Mouse (Mus musculus): ENCODE results near the gene Tulp2.
"Not testable (repeated sequence)": the region's sequence is repeated elsewhere in the genome, so short reads cannot be mapped to it uniquely, and the experiment has no call there.

The Tulp2 gene

DNA sequence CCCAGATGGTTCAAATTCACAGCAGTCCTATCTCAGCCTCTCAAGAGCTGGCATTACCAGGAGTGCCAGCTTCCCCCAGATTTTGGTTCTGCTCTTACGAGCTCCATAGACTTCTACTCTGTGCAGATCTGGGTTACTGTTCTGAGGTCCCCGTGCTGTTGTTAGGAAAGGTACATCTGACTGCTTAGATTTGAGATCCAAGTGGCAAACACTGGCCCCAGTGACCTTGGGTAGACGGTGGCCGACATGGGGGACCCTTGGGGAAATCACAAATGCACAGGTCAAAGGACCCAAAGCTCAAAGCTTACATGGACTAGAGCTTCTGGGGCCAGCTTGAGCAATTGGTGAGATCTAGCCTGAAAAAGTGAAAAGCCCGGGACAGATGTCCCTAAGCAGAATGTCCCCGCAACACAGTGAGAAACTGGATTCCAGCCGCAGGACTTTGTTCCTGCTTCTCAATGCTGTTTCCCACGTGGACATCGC lies 24.9 kb upstream of the Tulp2 start:
- H3K27me3 ChIP-seq (ENCODE audit: insufficient read depth, low read length) = no peaks in the 10 kb centered on the region
- no peaks in the 10 kb centered on the region for H3K9me3 ChIP-seq (ENCODE audit: low read length)
- TF ChIP-seq CTCF (conservative IDR thresholded peaks at IDR 0.05; ENCODE audit: low read length) (no peak), NANOG (IDR thresholded peaks at IDR 0.05; ENCODE audit: borderline replicate concordance, low read length) (no peak), POU5F1 (IDR thresholded peaks at IDR 0.05; ENCODE audit: borderline replicate concordance, low read length) (no peak)
- H3K4me3 ChIP-seq (replicated peaks; ENCODE audit: low read length) = peak overlapping the region; percentile 96
- H3K36me3 ChIP-seq (ENCODE audit: insufficient read depth, low read length) = peaks cover 80% of the 10 kb centered on the region
- H3K4me1 ChIP-seq (replicated peaks; ENCODE audit: low read depth, low read length) = peaks cover 53% of the 10 kb centered on the region

DNA sequence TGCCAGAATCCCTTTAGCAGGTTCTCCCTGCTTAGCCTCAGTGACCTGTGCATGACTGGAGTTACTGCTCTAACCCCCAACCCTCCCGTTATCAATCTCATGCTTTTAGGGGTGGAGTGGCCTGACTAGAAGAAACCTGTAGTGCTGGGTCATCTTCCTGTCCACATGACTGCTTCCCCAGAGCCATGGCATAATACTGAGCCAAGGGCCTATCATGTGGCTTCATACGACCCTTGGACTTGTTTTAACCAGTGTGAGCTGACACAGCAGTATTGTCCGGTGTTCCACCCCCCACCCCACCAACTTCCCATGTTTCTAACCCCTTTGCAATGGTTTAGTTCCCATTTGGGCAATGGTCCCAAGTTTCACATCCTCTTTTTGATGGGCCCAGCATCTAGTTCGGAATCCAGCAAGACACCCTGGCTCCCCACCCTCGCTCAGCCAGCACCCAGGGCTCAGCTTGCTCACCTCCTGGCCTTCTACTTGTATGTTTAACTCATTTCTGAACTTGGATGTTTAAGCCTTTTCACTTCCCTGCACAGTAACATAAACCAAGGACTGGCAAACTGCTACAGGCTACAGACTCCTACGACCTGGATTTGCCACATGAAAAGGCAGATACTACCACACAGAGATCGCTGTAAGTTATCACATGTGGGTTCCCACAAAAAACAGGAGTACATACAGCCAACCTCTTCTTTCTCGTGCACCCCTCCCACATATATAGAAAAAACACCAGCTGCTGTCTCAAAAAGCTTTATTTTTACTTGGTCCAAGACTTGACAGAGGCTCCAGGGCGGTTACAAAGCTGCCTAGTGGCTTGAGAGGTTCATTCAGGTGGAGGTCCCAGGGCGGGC lies 24.2 kb upstream of the Tulp2 start:
- no peaks in the 10 kb centered on the region for H3K9me3 ChIP-seq (ENCODE audit: low read length)
- H3K27me3 ChIP-seq (ENCODE audit: insufficient read depth, low read length) = no peaks in the 10 kb centered on the region
- peak overlapping the region; percentile 96 for H3K4me3 ChIP-seq (replicated peaks; ENCODE audit: low read length)
- H3K4me1 ChIP-seq (replicated peaks; ENCODE audit: low read depth, low read length) = peaks cover 53% of the 10 kb centered on the region
- peaks cover 78% of the 10 kb centered on the region for H3K36me3 ChIP-seq (ENCODE audit: insufficient read depth, low read length)
- TF ChIP-seq CTCF (conservative IDR thresholded peaks at IDR 0.05; ENCODE audit: low read length) = no peak

DNA sequence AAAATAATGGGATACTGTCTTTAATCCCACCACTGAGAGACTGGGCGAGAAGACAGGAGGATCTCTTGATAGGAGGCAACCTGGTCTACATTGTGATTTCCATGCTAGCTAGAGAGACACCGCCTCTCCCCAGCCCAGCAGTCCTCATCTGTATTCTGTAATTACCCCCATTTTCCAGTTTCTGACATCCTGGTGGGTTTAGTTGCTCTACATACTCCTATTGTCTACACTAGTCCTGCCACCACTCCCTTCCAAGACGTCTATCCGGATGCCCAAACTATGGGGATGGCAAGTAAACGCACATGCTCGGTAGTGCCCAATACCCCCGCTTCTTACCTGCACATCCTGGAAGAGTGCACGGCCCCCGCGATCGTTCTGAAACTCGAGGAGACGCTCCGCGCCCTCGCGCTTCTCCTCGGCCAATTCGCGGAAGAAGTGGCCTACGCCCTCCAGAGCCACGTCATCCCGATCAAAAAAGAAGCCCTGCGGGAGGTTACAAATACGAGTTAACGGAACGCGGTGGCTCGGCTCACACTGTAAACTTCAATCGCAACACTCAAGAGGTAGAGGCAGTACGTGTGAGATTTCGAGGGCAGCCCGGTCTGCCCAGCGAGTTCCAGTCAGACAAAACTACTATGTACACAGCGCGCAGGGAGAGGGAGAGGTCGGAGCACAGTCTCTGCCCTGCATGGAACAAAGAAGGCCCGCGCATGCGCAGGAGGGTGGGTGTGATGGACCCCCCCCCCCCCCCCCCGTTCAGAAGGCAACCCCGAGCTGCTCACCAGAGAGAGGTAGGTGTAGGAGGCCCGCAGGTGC lies 22.7 kb upstream of the Tulp2 start:
- Histone ChIP-seq H3K9me3 (ENCODE audit: low read length) (no peaks in the 10 kb centered on the region), H3K4me3 (replicated peaks; ENCODE audit: low read length) (peak overlapping the region; percentile 96), H3K27me3 (ENCODE audit: insufficient read depth, low read length) (no peaks in the 10 kb centered on the region), H3K4me1 (replicated peaks; ENCODE audit: low read depth, low read length) (peaks cover 67% of the 10 kb centered on the region), H3K36me3 (ENCODE audit: insufficient read depth, low read length) (peaks cover 81% of the 10 kb centered on the region)
- TF ChIP-seq CTCF (conservative IDR thresholded peaks at IDR 0.05; ENCODE audit: low read length) (no peak), POU5F1 (IDR thresholded peaks at IDR 0.05; ENCODE audit: borderline replicate concordance, low read length) (no peak), NANOG (IDR thresholded peaks at IDR 0.05; ENCODE audit: borderline replicate concordance, low read length) (no peak)

DNA sequence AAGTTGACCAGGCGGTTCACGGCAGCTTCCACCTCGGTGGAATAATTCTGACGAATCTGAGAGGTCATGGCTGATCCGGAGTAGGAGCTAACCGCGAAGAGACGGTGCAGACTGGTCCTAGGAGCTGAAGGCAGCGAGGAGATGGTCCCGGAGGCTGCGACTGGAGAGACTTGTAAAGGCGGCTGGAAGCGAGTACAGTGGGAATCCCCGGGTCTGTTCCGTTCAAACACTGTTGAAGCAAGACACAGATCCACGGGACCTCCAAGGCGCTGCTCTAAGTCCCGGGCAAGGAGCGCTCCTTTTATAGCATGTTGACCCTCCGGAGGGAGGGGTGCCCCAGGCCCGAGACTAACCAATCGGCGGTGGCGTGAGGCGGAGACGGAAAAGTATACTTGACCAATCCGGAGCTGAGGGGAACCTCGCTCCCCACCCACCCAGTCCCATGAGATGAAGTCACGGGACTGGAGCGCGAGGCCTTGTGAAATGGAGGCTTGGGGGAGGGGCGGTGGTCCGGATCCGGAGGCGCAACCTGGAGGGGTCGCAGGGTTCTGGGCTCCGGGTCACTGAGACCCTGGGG lies 22.0 kb upstream of the Tulp2 start, which contains the start of gene Ftl1:
Gene Ftl1 (minus strand): TSS at position 321 of the 577 bp plus-strand sequence.
- Histone ChIP-seq H3K36me3 (ENCODE audit: insufficient read depth, low read length) (peaks cover 83% of the 10 kb centered on the region), H3K4me1 (replicated peaks; ENCODE audit: low read depth, low read length) (peaks cover 69% of the 10 kb centered on the region), H3K4me3 (replicated peaks; ENCODE audit: low read length) (peak within 1 kb of the TSS; percentile 96)
- H3K9me3 ChIP-seq (ENCODE audit: low read length); H3K27me3 ChIP-seq (ENCODE audit: insufficient read depth, low read length): not testable (repeated sequence)

DNA sequence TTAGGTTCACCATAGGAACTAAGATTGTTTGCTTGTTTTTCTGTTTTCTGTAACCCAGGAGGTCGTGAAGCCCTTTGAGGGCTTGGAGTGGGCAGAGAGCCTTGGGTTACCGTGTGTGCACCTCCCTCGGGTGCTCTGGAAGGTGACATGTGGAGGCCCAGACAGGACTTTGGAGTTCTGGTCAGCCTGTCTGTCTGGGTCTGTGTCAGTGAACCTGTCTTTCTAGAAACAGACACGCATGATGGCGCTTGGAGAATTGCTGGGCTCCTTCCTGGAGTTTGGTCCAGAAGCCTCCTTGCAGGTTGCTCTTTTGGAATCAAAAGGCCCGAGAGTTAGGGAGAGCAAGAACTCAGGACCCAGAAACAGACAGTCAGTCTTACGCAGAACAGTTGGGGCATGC lies 21.3 kb upstream of the Tulp2 start:
- Histone ChIP-seq H3K4me1 (replicated peaks; ENCODE audit: low read depth, low read length) (peaks cover 69% of the 10 kb centered on the region), H3K4me3 (replicated peaks; ENCODE audit: low read length) (peak overlapping the region; percentile 76), H3K27me3 (ENCODE audit: insufficient read depth, low read length) (no peaks in the 10 kb centered on the region), H3K36me3 (ENCODE audit: insufficient read depth, low read length) (peaks cover 83% of the 10 kb centered on the region), H3K9me3 (ENCODE audit: low read length) (no peaks in the 10 kb centered on the region)
- TF ChIP-seq CTCF (conservative IDR thresholded peaks at IDR 0.05; ENCODE audit: low read length) (no peak), NANOG (IDR thresholded peaks at IDR 0.05; ENCODE audit: borderline replicate concordance, low read length) (no peak), POU5F1 (IDR thresholded peaks at IDR 0.05; ENCODE audit: borderline replicate concordance, low read length) (no peak)

DNA sequence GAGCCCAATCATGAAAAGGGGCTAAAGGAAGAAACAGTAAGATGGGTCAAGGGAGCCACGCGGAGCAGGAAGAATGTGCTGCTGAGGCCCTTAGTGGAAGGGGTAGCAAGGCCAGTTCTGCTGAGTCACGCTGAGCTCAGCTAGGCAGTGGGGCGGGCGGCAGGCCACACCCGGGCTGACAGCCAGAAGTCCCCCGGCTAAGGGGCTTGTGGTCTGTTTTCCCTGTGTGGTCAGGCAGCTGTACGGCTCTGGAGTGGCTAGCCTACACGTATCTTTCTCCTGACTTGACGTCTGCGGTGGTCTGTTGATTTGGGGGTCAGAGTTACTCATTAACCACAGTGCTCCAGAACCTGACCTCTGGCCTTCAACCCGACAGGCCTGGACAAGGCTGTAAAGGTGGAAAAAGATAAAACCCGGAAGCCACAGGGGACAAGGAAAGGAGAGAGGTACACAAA lies 20.8 kb upstream of the Tulp2 start:
- H3K4me3 ChIP-seq (replicated peaks; ENCODE audit: low read length) = peak overlapping the region; percentile 76
- no peaks in the 10 kb centered on the region for H3K27me3 ChIP-seq (ENCODE audit: insufficient read depth, low read length)
- peaks cover 67% of the 10 kb centered on the region for H3K4me1 ChIP-seq (replicated peaks; ENCODE audit: low read depth, low read length)
- peaks cover 83% of the 10 kb centered on the region for H3K36me3 ChIP-seq (ENCODE audit: insufficient read depth, low read length)
- TF ChIP-seq CTCF (conservative IDR thresholded peaks at IDR 0.05; ENCODE audit: low read length) = no peak
- no peak for TF ChIP-seq NANOG (IDR thresholded peaks at IDR 0.05; ENCODE audit: borderline replicate concordance, low read length)
- no peak for TF ChIP-seq POU5F1 (IDR thresholded peaks at IDR 0.05; ENCODE audit: borderline replicate concordance, low read length)
- no peaks in the 10 kb centered on the region for H3K9me3 ChIP-seq (ENCODE audit: low read length)

DNA sequence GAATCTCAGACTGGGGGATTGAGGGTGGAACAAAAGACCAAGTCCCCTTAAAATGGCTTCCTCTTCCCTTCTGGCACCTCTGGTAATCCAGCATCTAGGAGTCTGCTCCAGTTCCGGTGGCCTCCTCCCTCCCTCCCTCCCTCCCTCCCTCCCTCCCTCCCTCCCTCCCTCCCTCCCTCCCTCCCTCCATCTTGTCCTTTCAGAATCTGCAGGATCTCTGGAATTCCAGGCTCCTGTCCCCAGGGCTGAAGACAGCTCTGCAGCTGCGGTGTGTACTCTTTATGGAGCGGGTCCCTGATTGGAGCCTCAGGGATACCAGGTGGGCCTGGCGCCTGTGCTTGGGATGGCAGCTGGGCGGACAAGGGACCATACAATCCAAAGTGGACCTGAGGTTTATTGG lies 20.4 kb upstream of the Tulp2 start:
- peak overlapping the region; percentile 76 for H3K4me3 ChIP-seq (replicated peaks; ENCODE audit: low read length)
- H3K27me3 ChIP-seq (ENCODE audit: insufficient read depth, low read length) = no peaks in the 10 kb centered on the region
- H3K4me1 ChIP-seq (replicated peaks; ENCODE audit: low read depth, low read length) = peaks cover 62% of the 10 kb centered on the region
- H3K36me3 ChIP-seq (ENCODE audit: insufficient read depth, low read length) = peaks cover 82% of the 10 kb centered on the region
- H3K9me3 ChIP-seq (ENCODE audit: low read length) = no peaks in the 10 kb centered on the region
- TF ChIP-seq CTCF (conservative IDR thresholded peaks at IDR 0.05; ENCODE audit: low read length) (no peak), NANOG (IDR thresholded peaks at IDR 0.05; ENCODE audit: borderline replicate concordance, low read length) (no peak), POU5F1 (IDR thresholded peaks at IDR 0.05; ENCODE audit: borderline replicate concordance, low read length) (no peak)

DNA sequence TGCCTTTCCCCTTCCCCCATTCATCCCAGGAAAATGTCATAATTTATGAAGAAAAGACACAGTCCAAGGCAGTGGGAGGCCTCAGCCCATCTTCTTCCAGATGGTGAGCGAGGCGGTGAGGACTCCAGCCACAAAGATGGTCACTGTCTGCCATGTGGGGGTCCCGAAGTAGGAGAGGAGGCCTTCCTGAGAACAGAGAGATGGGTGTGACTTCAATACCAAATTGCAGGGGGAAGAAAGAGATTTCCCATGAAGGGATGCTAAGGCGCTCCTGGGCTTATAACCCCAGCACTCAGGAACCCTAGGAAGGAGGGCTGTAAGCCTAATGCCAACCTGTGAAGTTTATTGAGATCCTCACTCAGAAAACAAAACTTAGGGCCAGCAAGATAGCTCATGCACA lies 19.9 kb upstream of the Tulp2 start:
- TF ChIP-seq CTCF (conservative IDR thresholded peaks at IDR 0.05; ENCODE audit: low read length) (no peak), POU5F1 (IDR thresholded peaks at IDR 0.05; ENCODE audit: borderline replicate concordance, low read length) (no peak), NANOG (IDR thresholded peaks at IDR 0.05; ENCODE audit: borderline replicate concordance, low read length) (no peak)
- Histone ChIP-seq H3K4me3 (replicated peaks; ENCODE audit: low read length) (peak overlapping the region; percentile 75), H3K9me3 (ENCODE audit: low read length) (no peaks in the 10 kb centered on the region), H3K36me3 (ENCODE audit: insufficient read depth, low read length) (peaks cover 79% of the 10 kb centered on the region), H3K4me1 (replicated peaks; ENCODE audit: low read depth, low read length) (peaks cover 58% of the 10 kb centered on the region), H3K27me3 (ENCODE audit: insufficient read depth, low read length) (no peaks in the 10 kb centered on the region)

All from E14TG2a.4 (cell line).